Mouse (Mus musculus) intestine, embryonic 16.5 days (tissue): ENCODE data around the gene Slc27a4. TPM values are rescaled to one million over a fixed set of nuclear protein-coding genes. Genes with fewer than 3 reads are reported as not detected.

Experiments used
- microRNA-seq: library from miRNA; unstranded; fragments of <30 nt; microRNA quantifications from one replicate; pipeline ENCODE4, GENCODE M21; 2016
- polyA plus RNA-seq: library from polyadenylated mRNA; unstranded; fragments of >200 nt; fragmentation: Nextera tagmentation; extraction: Ambion mirVana; gene quantifications from 2 replicates; pipeline ENCODE4 v1.2.1, GENCODE M21; 2015

The Slc27a4 gene
- polyA plus RNA-seq, 1 experiment from 2014 or later, result 43.0 TPM

Small RNA genes within 50 kb of the gene (microRNA-seq; reads per million reads assigned to microRNA genes)
- gene Mir219a-2 (not detected), gene Mir219b (not detected)

Other genes with a start within 250 kb of the Slc27a4 start
- 7.9 and 8.1 TPM in 2 replicates for gene Rapgef1, start 182.9 kb upstream of the Slc27a4 start, polyA plus RNA-seq
- 0.56 and 0.70 TPM in 2 replicates for gene Gm13420, start 50.9 kb upstream of the Slc27a4 start, polyA plus RNA-seq
- 0.66 TPM in 1 of 2 replicates, not detected in the other for gene Gm13547, start 43.3 kb upstream of the Slc27a4 start, polyA plus RNA-seq
- 60.0 and 64.5 TPM in 2 replicates for gene Coq4, start 15.1 kb upstream of the Slc27a4 start, polyA plus RNA-seq
- 37.5 and 38.0 TPM in 2 replicates for gene Trub2, start 14.1 kb upstream of the Slc27a4 start, polyA plus RNA-seq
- 28.8 and 30.7 TPM in 2 replicates for gene Urm1, start 17.4 kb downstream of the Slc27a4 start, polyA plus RNA-seq
- 24.5 and 24.8 TPM in 2 replicates for gene Cercam, start 66.5 kb downstream of the Slc27a4 start, polyA plus RNA-seq
- 30.5 and 37.1 TPM in 2 replicates for gene Odf2, start 86.6 kb downstream of the Slc27a4 start, polyA plus RNA-seq
- gene Gle1, start 132.8 kb downstream of the Slc27a4 start, polyA plus RNA-seq, result 38.2 and 44.6 TPM in 2 replicates
- gene Sptan1, start 162.9 kb downstream of the Slc27a4 start, polyA plus RNA-seq, result 66.0 and 76.0 TPM in 2 replicates
- 19.7 and 21.9 TPM in 2 replicates for gene Wdr34, start 246.2 kb downstream of the Slc27a4 start, polyA plus RNA-seq